Mouse (Mus musculus) CH12.LX (cell line): ENCODE data around the gene Olfr747. TPM values are rescaled to one million over a fixed set of nuclear protein-coding genes. Genes with fewer than 3 reads are reported as not detected.

Source experiments
- DNase-seq: peaks from one replicate; pipeline ENCODE4 v3.0.0-alpha.2; 2013; ENCODE audit errors: extremely low read depth
- H3K27ac ChIP-seq: 2 replicates; pipeline ENCODE4 v1.5.1; 2012; ENCODE audit warnings: low read depth, mild to moderate bottlenecking, control low read depth, moderate library complexity; ENCODE audit not compliant: insufficient read depth
- H3K27me3 ChIP-seq: replicated peaks from 2 replicates; pipeline ENCODE3; 2012; ENCODE audit warnings: inconsistent platforms
- H3K36me3 ChIP-seq, 2 experiments: replicated peaks in 1 of 2; 2 replicates each; pipeline versions ENCODE3 to v1.6.1; 2012; ENCODE audit warnings: inconsistent platforms in 1 of 2, low read length in 1 of 2, mild to moderate bottlenecking in 1 of 2, mixed read lengths in 1 of 2, moderate library complexity in 1 of 2; ENCODE audit not compliant: control insufficient read depth in 1 of 2, insufficient read depth in 1 of 2
- H3K4me1 ChIP-seq, 2 experiments: 2 replicates each; pipeline ENCODE4 v1.6.1; 2012; ENCODE audit warnings: inconsistent platforms in 1 of 2, moderate library complexity in 1 of 2; ENCODE audit not compliant: insufficient read depth in 2 of 2, control insufficient read depth in 1 of 2
- H3K4me2 ChIP-seq: 2 replicates; pipeline ENCODE4 v1.6.1; 2012; ENCODE audit warnings: low read depth, mild to moderate bottlenecking, control low read depth; ENCODE audit not compliant: poor library complexity, insufficient read depth, severe bottlenecking
- H3K4me3 ChIP-seq, 3 experiments: fragments of 150-350 bp in 1 of 3; sonication (generic) in 1 of 3; replicated peaks in 1 of 3; 2 replicates each; pipeline versions ENCODE3 to v1.5.1; 2011 to 2012; ENCODE audit warnings: low read depth in 2 of 3, low read length in 2 of 3, mild to moderate bottlenecking in 2 of 3, moderate library complexity in 2 of 3, control low read depth in 1 of 3, improper control_type of control experiment in 1 of 3, inconsistent platforms in 1 of 3, mixed read lengths in 1 of 3; ENCODE audit not compliant: poor library complexity in 1 of 3
- H3K79me2 ChIP-seq: replicated peaks from 2 replicates; pipeline ENCODE4 v1.6.1; 2012; ENCODE audit warnings: mild to moderate bottlenecking, moderate library complexity; ENCODE audit not compliant: control insufficient read depth, poor library complexity, insufficient read depth, severe bottlenecking; ENCODE audit errors: extremely low read depth
- H3K9ac ChIP-seq: 2 replicates; pipeline ENCODE4 v1.6.1; 2012; ENCODE audit warnings: low read depth, mild to moderate bottlenecking, control low read depth, moderate library complexity; ENCODE audit not compliant: insufficient read depth
- H3K9me3 ChIP-seq: replicated peaks from 2 replicates; pipeline ENCODE3; 2012; ENCODE audit warnings: low read length, inconsistent platforms, mixed read lengths
- E2F4 ChIP-seq: IDR thresholded peaks from 2 replicates; pipeline ENCODE4 v1.6.1; 2011; ENCODE audit warnings: low read depth, low read length, improper control_type of control experiment; ENCODE audit not compliant: insufficient replicate concordance
- ELF1 ChIP-seq: IDR thresholded peaks from 2 replicates; pipeline ENCODE4 v1.6.1; 2014; ENCODE audit warnings: low read depth, mild to moderate bottlenecking, inconsistent platforms, low read length, improper control_type of control experiment
- GABPA ChIP-seq: IDR thresholded peaks from 2 replicates; pipeline ENCODE4 v1.6.1; 2012; ENCODE audit warnings: low read depth, low read length, improper control_type of control experiment, inconsistent platforms; ENCODE audit not compliant: insufficient replicate concordance
- HCFC1 ChIP-seq: IDR thresholded peaks from 2 replicates; pipeline ENCODE4 v1.6.1; 2012; ENCODE audit warnings: low read depth, mild to moderate bottlenecking, inconsistent platforms, low read length, improper control_type of control experiment
- IRF4 ChIP-seq: IDR thresholded peaks from 2 replicates; pipeline ENCODE4 v1.6.1; 2014; ENCODE audit warnings: low read depth, mild to moderate bottlenecking, inconsistent platforms, low read length, improper control_type of control experiment
- JUN ChIP-seq: IDR thresholded peaks from 2 replicates; pipeline ENCODE4 v1.6.1; 2011; ENCODE audit warnings: low read depth, mild to moderate bottlenecking, low read length, improper control_type of control experiment, moderate library complexity; ENCODE audit not compliant: insufficient read depth
- JUND ChIP-seq: conservative IDR thresholded peaks from 2 replicates; pipeline ENCODE4 v1.6.1; 2011; ENCODE audit warnings: low read depth, low read length, improper control_type of control experiment
- MAFK ChIP-seq: IDR thresholded peaks from 2 replicates; pipeline ENCODE4 v1.6.1; 2011; ENCODE audit warnings: low read length, improper control_type of control experiment; ENCODE audit not compliant: insufficient replicate concordance
- MAX ChIP-seq: IDR thresholded peaks from 2 replicates; pipeline ENCODE4 v1.6.1; 2011; ENCODE audit warnings: low read length, improper control_type of control experiment
- MXI1 ChIP-seq: IDR thresholded peaks from 2 replicates; pipeline ENCODE4 v1.6.1; 2011; ENCODE audit warnings: mild to moderate bottlenecking, low read depth, low read length, improper control_type of control experiment
- NRF1 ChIP-seq: IDR thresholded peaks from 2 replicates; pipeline ENCODE4 v1.6.1; 2014; ENCODE audit warnings: low read depth, mild to moderate bottlenecking, inconsistent platforms, low read length, improper control_type of control experiment, moderate library complexity
- POLR2A ChIP-seq: IDR thresholded peaks from 2 replicates; pipeline ENCODE4 v1.6.1; 2011; ENCODE audit warnings: low read depth, mild to moderate bottlenecking, improper control_type of control experiment, low read length
- POLR2AphosphoS2 ChIP-seq: IDR thresholded peaks from 2 replicates; pipeline ENCODE4 v1.6.1; 2011; ENCODE audit warnings: low read depth, low read length, improper control_type of control experiment
- SMC3 ChIP-seq: IDR thresholded peaks from 2 replicates; pipeline ENCODE4 v1.6.1; 2011; ENCODE audit warnings: low read depth, low read length, improper control_type of control experiment
- TBP ChIP-seq: conservative IDR thresholded peaks from 2 replicates; pipeline ENCODE4 v1.6.1; 2011; ENCODE audit warnings: low read depth, low read length, improper control_type of control experiment
- TCF12 ChIP-seq: IDR thresholded peaks from 2 replicates; pipeline ENCODE4 v1.6.1; 2014; ENCODE audit warnings: low read depth, mild to moderate bottlenecking, inconsistent platforms, low read length, improper control_type of control experiment
- USF1 ChIP-seq: IDR thresholded peaks from 2 replicates; pipeline ENCODE4 v1.6.1; 2014; ENCODE audit warnings: low read depth, mild to moderate bottlenecking, inconsistent platforms, low read length, improper control_type of control experiment
- ZKSCAN1 ChIP-seq: IDR thresholded peaks from 2 replicates; pipeline ENCODE4 v1.6.1; 2012; ENCODE audit warnings: low read depth, inconsistent platforms, low read length, improper control_type of control experiment, borderline replicate concordance
- ZMIZ1 ChIP-seq: IDR thresholded peaks from 2 replicates; pipeline ENCODE4 v1.6.1; 2012; ENCODE audit warnings: low read depth, mild to moderate bottlenecking, inconsistent platforms, low read length, improper control_type of control experiment
- dilution Hi-C: fragments of 300-500 bp; cut with MboI; formaldehyde crosslinking; loops from 2 replicates; pipeline ENCODE4 v1.14.3; 2020; ENCODE audit warnings: low sequenced_read_pairs; ENCODE audit not compliant: extremely low pct_unique_long_range_greater_than_20kb, extremely low pct_ligation_motif_present
- in situ Hi-C: fragments of 300-500 bp; cut with MboI; formaldehyde crosslinking; loops from 3 replicates; pipeline ENCODE4 v1.14.3; 2019; ENCODE audit warnings: low sequenced_read_pairs, low pct_ligation_motif_present, low pct_unique_long_range_greater_than_20kb, mixed read lengths
- polyA plus RNA-seq: library from polyadenylated mRNA; unstranded; fragments of >175 nt; gene quantifications from 2 replicates; pipeline ENCODE4 v1.2.1, GENCODE M21; 2012; ENCODE audit warnings: low read depth; ENCODE audit not compliant: insufficient read length
- total RNA-seq, 2 experiments: library from RNA; depleted of rRNA; stranded (reverse); fragments of 300-350 nt in 1 of 2; fragments of >200 nt in 1 of 2; gene quantifications; 2 replicates each; pipeline ENCODE4 v1.2.3; 2012 to 2014

The Olfr747 gene
- not detected in 2 replicates for total RNA-seq (2012; rRNA removed)
- not detected in 2 replicates for total RNA-seq (2014; rRNA removed)
- not detected in 2 replicates for polyA plus RNA-seq

DNA sequence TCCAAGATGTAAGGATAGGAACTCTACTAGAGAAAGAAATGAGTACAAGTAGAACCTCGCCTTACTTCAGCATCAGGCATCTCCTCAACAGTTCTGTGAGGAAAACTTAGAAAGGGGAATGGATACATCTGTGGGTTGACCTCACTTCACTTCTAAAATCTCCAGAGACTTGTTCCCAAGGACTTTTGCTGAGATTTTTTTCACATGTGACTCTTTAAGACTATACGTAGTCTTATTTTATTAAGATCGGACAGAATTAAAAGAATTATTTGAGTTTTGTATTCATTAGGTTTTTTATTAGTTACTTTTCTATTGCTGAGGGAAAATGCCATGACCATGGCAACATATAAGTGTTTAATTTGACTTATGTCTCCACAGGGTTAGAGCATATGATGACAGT, at the start of gene Olfr747:
Gene Olfr747, minus strand, starts transcription at position 101 of the 400 bp plus-strand sequence.
- TF ChIP-seq JUN, result no peak
- no peak for TF ChIP-seq MAX
- no peak for TF ChIP-seq TBP
- TF ChIP-seq SMC3, result no peak
- no peak for TF ChIP-seq ZMIZ1
- no peak for TF ChIP-seq POLR2A
- TF ChIP-seq ZKSCAN1, result no peak
- TF ChIP-seq IRF4, result no peak
- in situ Hi-C loops, result no loop called here
- Histone ChIP-seq H3K4me2 (no peak within 1 kb of the TSS), H3K4me1 (no peaks in the 10 kb centered on the region), H3K27ac (no peak within 1 kb of the TSS), H3K4me3 (no peak within 1 kb of the TSS), H3K79me2 (no peaks in the 10 kb centered on the region), H3K9ac (no peak within 1 kb of the TSS), H3K9me3 (no peaks in the 10 kb centered on the region), H3K27me3 (peaks cover 45% of the 10 kb centered on the region), H3K36me3 (no peaks in the 10 kb centered on the region)
- DNase-seq, result no peak
- dilution Hi-C loops, result no loop called here

DNA sequence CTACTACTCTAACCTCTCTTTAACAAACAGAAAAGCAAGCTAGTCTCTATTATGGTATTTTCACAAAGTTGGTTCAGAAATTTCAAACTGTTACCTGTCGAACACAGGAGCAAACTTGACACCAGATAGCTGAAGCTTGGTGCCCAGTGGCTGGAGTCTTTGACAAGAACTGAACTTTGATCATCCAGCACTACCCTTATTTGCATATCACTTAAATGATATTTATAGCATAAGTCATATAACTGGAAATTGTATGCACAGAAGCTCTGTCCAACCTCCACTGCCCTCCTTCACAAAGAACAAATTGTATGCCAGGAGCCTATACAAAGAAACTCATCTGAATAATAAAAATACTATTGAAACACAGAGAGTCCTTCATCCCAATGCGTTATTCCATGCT, 48.6 kb upstream of the Olfr747 start:
- dilution Hi-C loops (no loop called here), in situ Hi-C loops (no loop called here)
- Histone ChIP-seq H3K36me3 (no peaks in the 10 kb centered on the region), H3K79me2 (no peaks in the 10 kb centered on the region), H3K9me3 (no peaks in the 10 kb centered on the region), H3K27ac (no peak overlapping the region), H3K4me3 (no peak overlapping the region), H3K27me3 (peaks cover 7% of the 10 kb centered on the region), H3K4me1 (no peaks in the 10 kb centered on the region), H3K9ac (no peak overlapping the region), H3K4me2 (no peak overlapping the region)
- TF ChIP-seq NRF1, result no peak
- TF ChIP-seq MAFK, result no peak
- TF ChIP-seq MAX, result no peak
- TF ChIP-seq E2F4, result no peak
- TF ChIP-seq HCFC1, result no peak
- no peak for TF ChIP-seq ELF1
- no peak for TF ChIP-seq ZKSCAN1
- TF ChIP-seq POLR2AphosphoS2, result no peak
- no peak for TF ChIP-seq USF1
- TF ChIP-seq GABPA, result no peak
- no peak for TF ChIP-seq MXI1
- TF ChIP-seq JUND, result no peak
- TF ChIP-seq TCF12, result no peak
- no peak for DNase-seq
